Mouse (Mus musculus): ENCODE measurements around the gene F11.

Gene F11

DNA sequence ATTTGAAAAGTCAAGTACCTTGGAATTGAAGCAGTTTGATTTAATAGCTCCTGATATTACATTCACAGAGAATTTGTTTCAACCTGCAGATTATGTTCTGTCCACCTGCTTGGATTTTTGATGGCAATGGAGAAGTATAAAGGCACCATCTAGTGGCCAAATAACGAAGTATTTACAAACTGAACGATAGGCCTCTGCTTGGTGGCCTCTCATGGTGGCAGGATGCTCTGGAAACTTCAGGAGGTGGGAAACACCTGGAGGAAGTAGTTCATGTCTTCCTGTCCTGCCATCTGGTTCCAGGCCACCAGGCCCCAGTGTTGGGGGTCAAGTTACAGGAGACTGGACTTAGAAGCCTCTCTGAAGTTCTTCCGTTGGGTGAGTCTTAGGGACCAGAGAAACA, 23.5 kb downstream of the F11 start:
- DNase-seq, result no peak

DNA sequence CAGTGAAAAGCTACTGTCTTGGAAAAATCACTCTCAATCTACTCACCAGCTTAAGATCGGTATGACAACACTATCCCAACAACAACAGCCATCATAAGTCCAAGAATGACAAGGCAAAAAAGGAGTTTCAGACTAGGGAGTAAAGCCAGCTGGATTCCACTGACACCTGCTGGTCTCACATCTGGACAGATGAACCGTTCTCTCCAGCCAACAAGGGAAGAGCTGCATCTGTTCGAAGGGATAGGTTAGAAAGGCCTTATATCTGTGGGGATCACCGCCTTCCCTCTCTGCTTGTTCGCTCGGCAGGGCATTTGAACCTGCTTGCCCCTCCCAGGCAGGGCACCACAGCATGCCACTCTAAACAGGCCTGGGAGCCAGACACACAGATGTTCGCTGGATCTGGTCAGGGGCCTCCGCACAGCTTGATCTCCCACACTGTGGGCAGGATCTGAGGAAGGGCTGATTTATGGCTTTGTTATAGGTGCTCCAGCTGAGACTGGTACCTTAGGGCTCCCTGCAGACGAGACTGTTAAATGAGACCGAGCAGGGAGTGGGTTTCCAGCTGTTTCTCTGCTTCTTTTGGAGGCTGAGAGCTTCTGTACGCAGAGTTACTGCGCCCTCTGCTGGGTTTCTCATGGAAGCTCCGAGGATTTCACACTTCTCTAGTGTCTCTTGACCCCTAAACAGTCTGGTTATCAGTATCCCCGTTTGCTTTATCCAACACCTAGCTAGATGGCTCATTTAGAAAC, 25.5 kb downstream of the F11 start:
- peak; percentile 25 for DNase-seq

- DNase-seq, result no peak
Measured at GRCm38 (mm10) chr8:45235228-45235627, 26.6 kb downstream of the F11 start.

- no peak for DNase-seq
Measured at GRCm38 (mm10) chr8:45233256-45233655, 28.6 kb downstream of the F11 start.

DNA sequence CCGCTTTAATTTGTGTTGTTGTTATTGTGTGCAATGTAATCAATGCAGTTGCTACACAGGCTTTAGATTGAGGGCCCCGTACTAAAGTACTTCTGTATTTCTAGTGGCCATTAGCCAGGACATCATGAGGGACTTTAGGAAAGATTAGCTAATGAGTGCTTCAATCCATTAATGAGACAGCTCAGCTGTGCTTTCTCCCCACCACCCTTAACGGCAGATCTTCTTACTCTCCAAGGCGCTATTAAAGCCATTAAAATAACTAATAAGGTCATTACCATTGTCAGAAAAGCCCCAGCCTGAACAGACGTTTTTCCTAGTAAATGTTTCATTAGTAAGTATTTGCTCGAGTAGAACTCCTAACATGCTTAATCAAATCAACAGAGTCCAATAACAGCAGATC, 59.4 kb downstream of the F11 start:
- DNase-seq, result no peak

- DNase-seq, result no peak
Measured at GRCm38 (mm10) chr8:45201605-45202004, 60.2 kb downstream of the F11 start.

- DNase-seq, result no peak
Measured at GRCm38 (mm10) chr8:45197294-45197693, 64.5 kb downstream of the F11 start.

GRCm38 (mm10) chr8:45195954-45196526, 65.8 kb downstream of the F11 start:
- DNase-seq, result no peak
